Mouse (Mus musculus) hindbrain, embryonic 13.5 days (tissue): ENCODE data around the gene Emc4. TPM values are rescaled to one million over a fixed set of nuclear protein-coding genes. Genes with fewer than 3 reads are reported as not detected.

ENCODE experiments used
- ATAC-seq: fragments of 200-750 bp; cut with Nextera tagmentation; 2 replicates; pipeline ENCODE4 v1.8.0; 2017; ENCODE audit warnings: moderate TSS enrichment; ENCODE audit not compliant: low FRiP score
- H3K27ac ChIP-seq: fragments of 300-500 bp; sonication (generic); 2 replicates; pipeline ENCODE4 v1.5.1; 2015; ENCODE audit warnings: inconsistent platforms, mild to moderate bottlenecking, moderate library complexity
- H3K27me3 ChIP-seq: fragments of 300-500 bp; sonication (generic); 2 replicates; pipeline ENCODE4 v1.6.1; 2015; ENCODE audit warnings: mild to moderate bottlenecking, inconsistent platforms
- H3K36me3 ChIP-seq: fragments of 300-500 bp; sonication (generic); 2 replicates; pipeline ENCODE4 v1.6.1; 2015; ENCODE audit warnings: mild to moderate bottlenecking, inconsistent platforms
- H3K4me1 ChIP-seq: fragments of 300-500 bp; sonication (generic); replicated peaks from 2 replicates; pipeline ENCODE4 v1.6.1; 2015; ENCODE audit warnings: inconsistent platforms
- H3K4me2 ChIP-seq: fragments of 300-500 bp; sonication (generic); 2 replicates; pipeline ENCODE4 v1.6.1; 2015; ENCODE audit warnings: inconsistent platforms, mild to moderate bottlenecking, moderate library complexity
- H3K4me3 ChIP-seq: fragments of 300-500 bp; sonication (generic); 2 replicates; pipeline ENCODE4 v1.5.1; 2015; ENCODE audit warnings: mild to moderate bottlenecking, inconsistent platforms
- H3K9ac ChIP-seq: fragments of 300-500 bp; sonication (generic); 2 replicates; pipeline ENCODE4 v1.6.1; 2015; ENCODE audit warnings: mild to moderate bottlenecking, inconsistent platforms
- H3K9me3 ChIP-seq: fragments of 300-500 bp; sonication (generic); 2 replicates; pipeline ENCODE4 v1.6.1; 2016; ENCODE audit warnings: inconsistent platforms
- WGBS: fragments of 180-500 bp; shearing (Covaris S2); methylation state at CpG from one replicate; pipeline ENCODE4 v1.1.7; 2015; 5-methylcytosine and 5-hydroxymethylcytosine counted together
- polyA plus RNA-seq: library from polyadenylated mRNA; unstranded; fragments of >200 nt; fragmentation: Nextera tagmentation; extraction: Ambion mirVana; gene quantifications from 2 replicates; pipeline ENCODE4 v1.2.1, GENCODE M21; 2015

Emc4 gene
- polyA plus RNA-seq, 1 experiment from 2014 or later, result 164 TPM

DNA sequence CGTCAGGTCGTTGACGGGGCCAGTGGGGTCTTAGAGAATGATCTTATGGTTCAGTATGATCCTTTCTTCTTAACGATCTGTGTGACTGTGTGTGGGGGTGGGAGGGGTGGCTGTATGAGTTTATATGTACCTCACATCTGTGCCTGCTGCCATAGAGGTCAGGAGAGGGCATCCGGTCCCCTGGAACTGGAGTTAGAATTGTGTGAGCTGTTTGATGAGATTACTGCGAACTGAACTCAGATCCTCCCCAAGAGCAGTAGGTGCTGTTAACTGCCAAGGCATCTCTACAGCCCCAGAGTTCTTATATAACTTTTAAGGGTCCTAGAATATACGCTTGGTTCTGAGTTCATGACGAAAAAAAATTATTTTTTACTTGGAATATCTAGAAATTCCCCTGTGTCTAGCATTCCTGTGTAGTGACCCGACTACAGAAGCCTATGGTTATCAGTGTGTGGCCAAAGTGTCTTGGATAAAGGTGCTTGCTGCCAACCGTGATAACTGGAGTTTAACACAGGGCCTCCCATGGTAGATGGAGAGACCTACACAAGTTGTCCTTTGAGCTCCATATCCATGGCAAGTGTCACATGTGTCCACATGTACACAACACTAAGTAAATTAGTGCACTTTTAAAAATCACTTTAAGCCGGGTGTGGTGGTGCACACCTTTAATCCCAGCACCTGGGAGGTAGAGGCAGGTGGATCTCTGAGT, 39.6 kb downstream of the Emc4 start:
- no peaks in the 10 kb centered on the region for H3K4me1 ChIP-seq
- ATAC-seq, result no peak
- no peak overlapping the region for H3K4me3 ChIP-seq
- H3K36me3 ChIP-seq, result no peaks in the 10 kb centered on the region
- no peaks in the 10 kb centered on the region for H3K9me3 ChIP-seq
- 88% methylated on average over 11 of the region's 11 CpGs for WGBS
- H3K27ac ChIP-seq, result no peak overlapping the region
- no peaks in the 10 kb centered on the region for H3K27me3 ChIP-seq
- no peak overlapping the region for H3K4me2 ChIP-seq
- no peak overlapping the region for H3K9ac ChIP-seq

DNA sequence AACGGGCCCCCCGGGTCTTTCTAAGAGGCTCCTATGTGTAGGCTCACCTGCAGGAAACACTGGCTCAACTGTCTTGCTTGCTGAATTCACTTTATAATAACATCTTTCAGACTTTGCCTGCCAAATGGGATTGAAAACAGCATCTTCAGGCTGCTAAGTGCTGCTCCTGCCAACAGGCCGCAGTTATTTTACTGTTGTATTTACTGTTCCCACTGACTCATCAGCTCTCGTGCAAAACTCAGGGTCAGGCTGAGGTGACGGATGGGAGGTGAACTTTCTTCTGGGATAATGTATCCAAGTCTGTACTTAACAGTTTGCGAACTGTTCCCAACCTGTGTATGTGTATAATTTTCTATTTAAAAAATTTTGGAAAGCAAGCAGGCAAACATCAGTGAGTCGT, 48.9 kb downstream of the Emc4 start:
- H3K4me3 ChIP-seq, result no peak overlapping the region
- no peaks in the 10 kb centered on the region for H3K9me3 ChIP-seq
- H3K9ac ChIP-seq, result no peak overlapping the region
- no peaks in the 10 kb centered on the region for H3K27me3 ChIP-seq
- no peak overlapping the region for H3K27ac ChIP-seq
- no peaks in the 10 kb centered on the region for H3K36me3 ChIP-seq
- WGBS, result 91% methylated on average over 7 of the region's 7 CpGs
- no peaks in the 10 kb centered on the region for H3K4me1 ChIP-seq
- ATAC-seq, result no peak
- H3K4me2 ChIP-seq, result no peak overlapping the region

DNA sequence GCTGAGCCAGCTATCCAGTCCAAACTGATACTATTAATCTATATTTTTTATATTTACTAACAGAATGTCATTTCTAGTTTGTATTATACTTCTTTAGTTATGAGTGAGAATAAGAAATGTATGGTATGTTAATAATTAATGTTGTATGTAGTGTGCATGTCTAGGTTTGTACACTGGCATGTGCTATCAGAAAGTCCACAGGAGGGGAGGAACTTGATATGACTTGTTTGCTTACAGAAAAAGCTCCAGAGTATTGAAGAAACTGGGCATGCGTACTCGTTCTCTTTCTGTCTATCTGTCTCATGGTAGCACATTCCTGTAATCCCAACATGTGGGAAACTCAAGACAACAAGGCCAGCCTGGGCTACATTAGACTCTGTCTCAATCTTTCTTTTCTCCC, 49.6 kb downstream of the Emc4 start:
- Histone ChIP-seq H3K4me2 (no peak overlapping the region), H3K27ac (no peak overlapping the region), H3K36me3 (no peaks in the 10 kb centered on the region), H3K9me3 (no peaks in the 10 kb centered on the region), H3K4me3 (no peak overlapping the region), H3K4me1 (no peaks in the 10 kb centered on the region), H3K27me3 (no peaks in the 10 kb centered on the region), H3K9ac (no peak overlapping the region)
- WGBS, result 83% methylated on average over 2 of the region's 2 CpGs
- ATAC-seq, result no peak

DNA sequence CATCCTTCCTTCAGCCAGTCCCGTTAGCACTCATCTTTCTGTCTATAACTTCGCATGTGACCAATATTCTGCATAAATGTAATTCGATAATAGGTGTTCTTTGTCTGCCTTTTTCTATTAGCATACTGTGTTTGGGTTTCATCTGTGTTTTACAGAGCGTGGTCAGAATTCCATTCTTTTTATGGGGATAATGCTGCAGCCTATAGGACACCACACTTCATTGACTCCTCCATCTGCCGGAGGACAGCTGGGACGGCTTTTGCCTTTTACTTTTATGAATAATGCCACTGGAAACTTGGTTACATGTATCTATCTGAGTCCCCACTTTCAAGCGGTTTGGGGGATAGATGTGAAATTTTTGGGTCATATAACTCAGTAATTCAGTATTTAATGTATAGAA, 52.2 kb downstream of the Emc4 start:
- Histone ChIP-seq H3K9me3 (no peaks in the 10 kb centered on the region), H3K4me2 (no peak overlapping the region), H3K9ac (no peak overlapping the region), H3K27ac (no peak overlapping the region), H3K4me1 (no peaks in the 10 kb centered on the region), H3K36me3 (no peaks in the 10 kb centered on the region), H3K27me3 (no peaks in the 10 kb centered on the region), H3K4me3 (no peak overlapping the region)
- no peak for ATAC-seq
- 80% methylated on average over 7 of the region's 7 CpGs for WGBS

Other genes starting within 250 kb of the Emc4 start
- gene Olfr1316, start 233.1 kb downstream of the Emc4 start, polyA plus RNA-seq, result not detected in 2 replicates
- not detected in 2 replicates for gene Olfr1317, start 227.7 kb downstream of the Emc4 start, polyA plus RNA-seq
- not detected in 2 replicates for gene Olfr1318, start 213.8 kb downstream of the Emc4 start, polyA plus RNA-seq
- 14.9 and 15.5 TPM in 2 replicates for gene Lpcat4, start 128.6 kb downstream of the Emc4 start, polyA plus RNA-seq
- gene Nutm1, start 108.7 kb downstream of the Emc4 start, polyA plus RNA-seq, result 0.05 TPM in 1 of 2 replicates, not detected in the other
- gene Nop10, start 106.1 kb downstream of the Emc4 start, polyA plus RNA-seq, result 154 and 160 TPM in 2 replicates
- gene Slc12a6, start 102.2 kb downstream of the Emc4 start, polyA plus RNA-seq, result 16.5 and 17.2 TPM in 2 replicates
- gene Gm21985, start 101.7 kb downstream of the Emc4 start, polyA plus RNA-seq, result not detected in 2 replicates
- gene Katnbl1, start 11.2 kb upstream of the Emc4 start, polyA plus RNA-seq, result 36.9 and 37.1 TPM in 2 replicates
- 18.4 and 19.2 TPM in 2 replicates for gene Emc7, start 87.0 kb upstream of the Emc4 start, polyA plus RNA-seq
- 0.48 and 0.68 TPM in 2 replicates for gene Chrm5, start 112.7 kb upstream of the Emc4 start, polyA plus RNA-seq
- 3.1 and 4.4 TPM in 2 replicates for gene Aven, start 124.9 kb upstream of the Emc4 start, polyA plus RNA-seq